Mouse (Mus musculus): Measurements from ENCODE around the gene Iffo2. TPM values are rescaled to one million over a fixed set of nuclear protein-coding genes. Genes with fewer than 3 reads are reported as not detected.

Iffo2 gene
- polyA plus RNA-seq, 1 experiment from 2014 or later, result 3.5 TPM

DNA sequence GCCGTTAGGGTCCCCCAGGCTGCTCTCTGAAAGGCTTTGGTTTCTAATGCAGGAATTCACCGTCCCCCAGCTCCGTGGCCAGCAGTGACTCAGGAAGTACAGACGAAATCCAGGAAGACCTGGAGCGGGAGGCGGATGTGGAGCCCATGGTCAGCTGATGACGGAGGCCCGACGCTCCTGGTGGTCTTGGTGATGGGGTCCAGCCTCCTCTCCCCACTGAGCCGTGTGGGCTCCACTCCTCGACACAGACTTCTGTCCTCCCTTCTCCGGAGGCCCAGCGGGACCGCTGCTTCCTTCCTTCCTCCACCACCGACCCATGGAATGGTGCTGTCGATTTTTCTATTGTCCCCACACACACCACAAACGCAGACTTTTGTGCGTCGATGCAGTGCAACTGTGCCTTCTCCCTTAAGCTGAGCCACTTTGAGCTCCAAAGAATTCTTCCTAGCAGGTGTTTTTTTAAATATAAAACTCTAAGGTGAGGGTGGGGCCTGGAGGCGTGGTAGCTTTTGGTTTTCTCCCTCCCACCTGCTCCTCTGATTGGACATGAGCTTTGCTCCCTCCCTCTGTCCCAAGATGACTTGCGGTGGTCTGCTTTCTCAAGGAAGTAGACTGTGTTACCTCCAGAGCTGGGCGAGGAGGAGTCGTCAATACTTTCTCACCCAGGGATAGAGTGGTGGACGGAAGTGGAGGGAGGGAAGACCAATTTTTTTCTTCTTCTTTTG is 86.1 kb downstream of the Iffo2 start:
- Histone ChIP-seq H3K36me3 (ENCODE audit: control insufficient read depth, insufficient read depth, low read length) (peaks cover 14% of the 10 kb centered on the region), H3K4me3 (ENCODE audit: low read depth, low read length) (peak overlapping the region; percentile 34), H3K27me3 (ENCODE audit: control insufficient read depth, insufficient read depth, low read depth, low read length) (no peaks in the 10 kb centered on the region), H3K9me3 (replicated peaks; ENCODE audit: control insufficient read depth, low read length, poor library complexity, severe bottlenecking) (no peaks in the 10 kb centered on the region; the same call in 1 of the 2 replicates), H3K9ac (ENCODE audit: low read depth, low read length) (peak overlapping the region; percentile 58), H3K4me1 (ENCODE audit: control insufficient read depth, insufficient read depth, low read length) (peaks cover 9% of the 10 kb centered on the region; the same call in 1 of the 2 replicates), H3K27ac (ENCODE audit: low read length) (peak overlapping the region; percentile 47; the same call in 1 of the 2 replicates), H3K4me2 (ENCODE audit: low read length) (peak overlapping the region; percentile 52)
- 9% methylated on average over 24 of the region's 24 CpGs for WGBS
- peak; percentile 38; the same call in 1 of the 2 replicates for ATAC-seq

- Histone ChIP-seq H3K9ac (ENCODE audit: low read depth, low read length) (no peak overlapping the region), H3K4me3 (ENCODE audit: low read depth, low read length) (peak overlapping the region; percentile 34; the same call in 1 of the 2 replicates)
These were observed 86.6 kb downstream of the Iffo2 start for GRCm38 (mm10) chr4:139617001-139617364.

GRCm38 (mm10) chr4:139619765-139620164 is 89.4 kb downstream of the Iffo2 start:
- Histone ChIP-seq H3K4me3 (ENCODE audit: low read depth, low read length) (no peak overlapping the region), H3K9me3 (replicated peaks; ENCODE audit: control insufficient read depth, low read length, poor library complexity, severe bottlenecking) (no peaks in the 10 kb centered on the region), H3K4me2 (ENCODE audit: low read length) (no peak overlapping the region), H3K27me3 (ENCODE audit: control insufficient read depth, insufficient read depth, low read depth, low read length) (no peaks in the 10 kb centered on the region), H3K36me3 (ENCODE audit: control insufficient read depth, insufficient read depth, low read length) (peaks cover 4% of the 10 kb centered on the region; the same call in 1 of the 2 replicates), H3K9ac (ENCODE audit: low read depth, low read length) (no peak overlapping the region), H3K27ac (ENCODE audit: low read length) (no peak overlapping the region), H3K4me1 (ENCODE audit: control insufficient read depth, insufficient read depth, low read length) (peaks cover 27% of the 10 kb centered on the region)
- ATAC-seq, result no peak
- 78% methylated on average over 6 of the region's 6 CpGs for WGBS

More at GRCm38 (mm10) chr4:139617001-139617364, 86.6 kb downstream of the Iffo2 start:
- 25% methylated on average over 3 of the region's 3 CpGs for WGBS
- no peaks in the 10 kb centered on the region; the same call in 1 of the 2 replicates for H3K9me3 ChIP-seq (replicated peaks; ENCODE audit: control insufficient read depth, low read length, poor library complexity, severe bottlenecking)
- no peak for ATAC-seq
- peaks cover 14% of the 10 kb centered on the region for H3K36me3 ChIP-seq (ENCODE audit: control insufficient read depth, insufficient read depth, low read length)
- H3K27me3 ChIP-seq (ENCODE audit: control insufficient read depth, insufficient read depth, low read depth, low read length), result no peaks in the 10 kb centered on the region
- H3K27ac ChIP-seq (ENCODE audit: low read length), result peak overlapping the region; percentile 47
- peaks cover 12% of the 10 kb centered on the region; the same call in 1 of the 2 replicates for H3K4me1 ChIP-seq (ENCODE audit: control insufficient read depth, insufficient read depth, low read length)
- H3K4me2 ChIP-seq (ENCODE audit: low read length), result peak overlapping the region; percentile 52

DNA sequence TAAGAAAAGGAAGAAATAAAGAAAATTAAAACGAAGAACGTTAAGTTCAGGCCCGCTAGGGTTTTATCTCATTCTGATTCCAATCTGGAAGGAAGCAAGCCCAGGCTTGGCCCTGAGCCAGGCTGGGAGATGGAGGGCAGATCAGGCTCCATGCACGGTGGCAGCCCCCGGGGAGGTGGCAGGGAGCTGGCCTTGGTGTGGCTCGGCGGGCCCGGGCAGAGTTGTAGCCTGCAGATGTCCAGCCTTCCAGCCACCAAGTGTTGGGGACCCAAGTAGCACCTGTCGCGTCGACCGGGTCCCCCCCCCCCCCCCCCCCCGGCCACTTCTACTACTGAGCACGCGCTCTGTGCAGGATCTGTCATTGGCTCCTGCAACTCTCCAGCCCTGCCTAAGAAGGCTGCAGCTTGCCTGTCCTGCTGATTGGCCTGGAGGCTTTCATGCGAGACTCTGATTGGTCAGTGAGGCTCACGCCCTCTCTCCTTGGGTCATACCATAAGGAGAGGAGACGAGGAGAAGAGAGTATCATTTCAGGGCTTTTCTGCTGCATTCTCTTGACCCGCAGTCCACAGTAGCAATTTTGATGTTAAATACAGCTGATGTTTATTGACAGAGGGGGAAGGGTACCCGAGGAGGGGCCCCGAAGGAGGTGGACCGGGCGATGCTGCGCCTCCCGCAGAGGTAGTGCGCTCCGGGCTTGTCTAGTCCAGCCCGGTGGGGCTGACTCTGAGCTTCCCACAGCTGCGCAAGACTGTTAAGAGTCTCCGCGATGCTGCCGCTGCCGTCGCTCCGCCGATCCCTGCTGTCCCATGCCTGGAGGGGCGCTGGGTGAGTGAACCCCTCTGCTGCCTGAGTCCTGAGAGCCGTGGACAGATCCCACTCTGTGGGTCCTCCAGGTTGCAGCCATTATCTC is 92.3 kb downstream of the Iffo2 start, which contains the start of gene Aldh4a1:
TSS of gene Aldh4a1 (plus strand) at position 494 of the 910 bp plus-strand sequence.
- WGBS, result under 1% methylated on average over 34 of the region's 38 CpGs
- Histone ChIP-seq H3K36me3 (ENCODE audit: control insufficient read depth, insufficient read depth, low read length) (no peaks in the 10 kb centered on the region), H3K27me3 (ENCODE audit: control insufficient read depth, insufficient read depth, low read depth, low read length) (no peaks in the 10 kb centered on the region), H3K9me3 (replicated peaks; ENCODE audit: control insufficient read depth, low read length, poor library complexity, severe bottlenecking) (no peaks in the 10 kb centered on the region), H3K9ac (ENCODE audit: low read depth, low read length) (peak within 1 kb of the TSS; percentile 83), H3K4me2 (ENCODE audit: low read length) (peak within 1 kb of the TSS; percentile 71), H3K4me1 (ENCODE audit: control insufficient read depth, insufficient read depth, low read length) (peaks cover 21% of the 10 kb centered on the region), H3K4me3 (ENCODE audit: low read depth, low read length) (peak within 1 kb of the TSS; percentile 68), H3K27ac (ENCODE audit: low read length) (peak within 1 kb of the TSS; percentile 96)
- peak; percentile 99 for ATAC-seq

GRCm38 (mm10) chr4:139623434-139624115 is 93.2 kb downstream of the Iffo2 start:
- Histone ChIP-seq H3K9me3 (replicated peaks; ENCODE audit: control insufficient read depth, low read length, poor library complexity, severe bottlenecking) (no peaks in the 10 kb centered on the region), H3K4me2 (ENCODE audit: low read length) (peak overlapping the region; percentile 71), H3K27me3 (ENCODE audit: control insufficient read depth, insufficient read depth, low read depth, low read length) (no peaks in the 10 kb centered on the region), H3K36me3 (ENCODE audit: control insufficient read depth, insufficient read depth, low read length) (no peaks in the 10 kb centered on the region), H3K4me3 (ENCODE audit: low read depth, low read length) (peak overlapping the region; percentile 68), H3K9ac (ENCODE audit: low read depth, low read length) (peak overlapping the region; percentile 83), H3K4me1 (ENCODE audit: control insufficient read depth, insufficient read depth, low read length) (peaks cover 21% of the 10 kb centered on the region), H3K27ac (ENCODE audit: low read length) (no peak overlapping the region; the same call in 1 of the 2 replicates)
- 25% methylated on average over 21 of the region's 21 CpGs for WGBS
- no peak for ATAC-seq

- H3K9ac ChIP-seq (ENCODE audit: low read depth, low read length), result peak overlapping the region; percentile 83
These were observed 93.8 kb downstream of the Iffo2 start for GRCm38 (mm10) chr4:139624116-139624489.

DNA sequence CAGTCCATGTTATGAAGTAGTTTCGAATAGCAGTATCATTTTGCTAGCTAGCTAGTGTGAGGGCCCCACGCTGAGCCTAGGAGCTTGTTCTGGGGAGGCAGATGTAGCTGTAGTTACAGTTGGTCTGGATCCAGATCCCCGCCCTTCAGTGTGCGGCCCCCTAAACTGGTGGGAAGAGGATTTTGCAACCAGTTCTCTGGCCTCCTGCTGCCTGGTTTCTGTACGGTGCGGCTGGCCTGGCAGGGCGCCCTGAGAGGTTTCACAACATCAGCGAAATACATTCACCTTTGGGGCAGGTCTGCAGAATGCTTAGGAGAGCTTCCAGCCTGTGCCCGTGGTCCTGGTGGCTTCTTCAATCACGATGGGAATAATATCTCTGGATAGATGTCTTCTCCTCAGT is 94.4 kb downstream of the Iffo2 start:
- peak overlapping the region; percentile 83 for H3K9ac ChIP-seq (ENCODE audit: low read depth, low read length)
- WGBS, result 80% methylated on average over 10 of the region's 10 CpGs
- H3K27me3 ChIP-seq (ENCODE audit: control insufficient read depth, insufficient read depth, low read depth, low read length), result no peaks in the 10 kb centered on the region

More at GRCm38 (mm10) chr4:139624116-139624489, 93.8 kb downstream of the Iffo2 start:
- 59% methylated on average over 5 of the region's 5 CpGs for WGBS
- Histone ChIP-seq H3K9me3 (replicated peaks; ENCODE audit: control insufficient read depth, low read length, poor library complexity, severe bottlenecking) (no peaks in the 10 kb centered on the region), H3K27ac (ENCODE audit: low read length) (no peak overlapping the region), H3K4me2 (ENCODE audit: low read length) (peak overlapping the region; percentile 71), H3K4me3 (ENCODE audit: low read depth, low read length) (peak overlapping the region; percentile 68), H3K4me1 (ENCODE audit: control insufficient read depth, insufficient read depth, low read length) (peaks cover 21% of the 10 kb centered on the region), H3K27me3 (ENCODE audit: control insufficient read depth, insufficient read depth, low read depth, low read length) (no peaks in the 10 kb centered on the region), H3K36me3 (ENCODE audit: control insufficient read depth, insufficient read depth, low read length) (no peaks in the 10 kb centered on the region)
- ATAC-seq, result no peak

GRCm38 (mm10) chr4:139627361-139627760 is 97.0 kb downstream of the Iffo2 start:
- Histone ChIP-seq H3K4me3 (ENCODE audit: low read depth, low read length) (no peak overlapping the region), H3K27me3 (ENCODE audit: control insufficient read depth, insufficient read depth, low read depth, low read length) (no peaks in the 10 kb centered on the region), H3K4me1 (ENCODE audit: control insufficient read depth, insufficient read depth, low read length) (peaks cover 18% of the 10 kb centered on the region), H3K9me3 (replicated peaks; ENCODE audit: control insufficient read depth, low read length, poor library complexity, severe bottlenecking) (no peaks in the 10 kb centered on the region), H3K27ac (ENCODE audit: low read length) (no peak overlapping the region), H3K4me2 (ENCODE audit: low read length) (no peak overlapping the region), H3K36me3 (ENCODE audit: control insufficient read depth, insufficient read depth, low read length) (no peaks in the 10 kb centered on the region), H3K9ac (ENCODE audit: low read depth, low read length) (no peak overlapping the region)
- no peak for ATAC-seq
- WGBS, result 92% methylated on average over 11 of the region's 11 CpGs

More for the DNA sequence above, 94.4 kb downstream of the Iffo2 start:
- H3K9me3 ChIP-seq (replicated peaks; ENCODE audit: control insufficient read depth, low read length, poor library complexity, severe bottlenecking), result no peaks in the 10 kb centered on the region
- H3K4me1 ChIP-seq (ENCODE audit: control insufficient read depth, insufficient read depth, low read length), result peaks cover 21% of the 10 kb centered on the region
- H3K4me3 ChIP-seq (ENCODE audit: low read depth, low read length), result no peak overlapping the region
- peak overlapping the region; percentile 71; the same call in 1 of the 2 replicates for H3K4me2 ChIP-seq (ENCODE audit: low read length)
- no peak overlapping the region for H3K27ac ChIP-seq (ENCODE audit: low read length)
- H3K36me3 ChIP-seq (ENCODE audit: control insufficient read depth, insufficient read depth, low read length), result no peaks in the 10 kb centered on the region
- no peak for ATAC-seq

Data from midbrain, embryonic 16.5 days (tissue).